31 mouse cellular contexts compared by ENCODE assay signal in genomic region chr4:145492132-145492531, GRCm38 (mm10). TPM values are rescaled to one million over a fixed set of nuclear protein-coding genes. Genes with fewer than 3 reads are reported as not detected.
"Had no signal": no experiment of that assay in that cellular context is flagged by ENCODE, and none has a peak within 500 bp of the region (broad histone marks: within the 10 kb centered on the region; RNA-seq: fewer than 3 reads in every experiment).

No protein-coding gene starts in this region.

- H3K4me3 ChIP-seq: embryonic facial prominence, embryonic 10.5 days; embryonic facial prominence, embryonic 12.5 days; embryonic facial prominence, embryonic 13.5 days; embryonic facial prominence, embryonic 15.5 days; erythroblast, embryonic 14.5 days; forebrain, embryonic 10.5 days; forebrain, embryonic 12.5 days; forebrain, embryonic 13.5 days; forebrain, embryonic 15.5 days; gastrocnemius, adult 2 months; heart, adult 2 months had no signal

- H3K36me3 ChIP-seq: embryonic facial prominence, embryonic 10.5 days; embryonic facial prominence, embryonic 12.5 days; embryonic facial prominence, embryonic 13.5 days; embryonic facial prominence, embryonic 15.5 days; forebrain, embryonic 10.5 days; forebrain, embryonic 12.5 days; forebrain, embryonic 15.5 days had no signal

- DNase-seq: cerebellum, adult 9-10 months; cerebellum, adult 9-11 months; cerebellum, postnatal 10 days; cerebellum, postnatal 14 days; cerebellum, postnatal 25 days; cerebellum, postnatal 36 days; embryo, embryonic 11 days; forebrain, postnatal 0 days; gastrocnemius, adult 2 months; gastrocnemius, postnatal 10 days; gastrocnemius, postnatal 14 days; gastrocnemius, postnatal 25 days; gastrocnemius, postnatal 36 days; heart, adult 11 months; heart, adult 18-20 months; heart, adult 2 months had no signal

- H3K9ac ChIP-seq: embryonic facial prominence, embryonic 12.5 days; embryonic facial prominence, embryonic 13.5 days; embryonic facial prominence, embryonic 15.5 days; forebrain, embryonic 12.5 days; forebrain, embryonic 13.5 days; forebrain, embryonic 15.5 days; forebrain, postnatal 0 days had no signal

- H3K27me3 ChIP-seq: embryonic facial prominence, embryonic 12.5 days; embryonic facial prominence, embryonic 13.5 days; embryonic facial prominence, embryonic 15.5 days; forebrain, embryonic 12.5 days; forebrain, embryonic 13.5 days; forebrain, embryonic 15.5 days had no signal

- H3K27ac ChIP-seq: embryonic facial prominence, embryonic 10.5 days; embryonic facial prominence, embryonic 12.5 days; embryonic facial prominence, embryonic 13.5 days; embryonic facial prominence, embryonic 15.5 days; forebrain, embryonic 10.5 days; forebrain, embryonic 12.5 days; forebrain, embryonic 13.5 days; forebrain, embryonic 15.5 days; gastrocnemius, adult 2 months; heart, adult 2 months had no signal

- H3K4me1 ChIP-seq: embryonic facial prominence, embryonic 10.5 days; embryonic facial prominence, embryonic 12.5 days; embryonic facial prominence, embryonic 13.5 days; embryonic facial prominence, embryonic 15.5 days; forebrain, embryonic 10.5 days; forebrain, embryonic 12.5 days; forebrain, embryonic 13.5 days; forebrain, embryonic 15.5 days had no signal

- H3K9me3 ChIP-seq: embryonic facial prominence, embryonic 10.5 days; embryonic facial prominence, embryonic 13.5 days; embryonic facial prominence, embryonic 15.5 days; forebrain, embryonic 10.5 days; forebrain, embryonic 13.5 days had no signal

RNA-seq across cellular contexts. Expression of gene Zfp990, which starts 18.4 kb away (rescaled TPM):
- polyA plus RNA-seq: cortical plate, adult 2 months; embryonic facial prominence, embryonic 10.5 days; embryonic facial prominence, embryonic 11.5 days; embryonic facial prominence, embryonic 13.5 days; embryonic facial prominence, embryonic 14.5 days; embryonic facial prominence, embryonic 15.5 days; forebrain, embryonic 11.5 days; forebrain, embryonic 12.5 days; forebrain, embryonic 13.5 days; forebrain, embryonic 15.5 days; forebrain, embryonic 16.5 days; forebrain, postnatal 0 days; gonadal fat pad, adult 2 months had no signal
